Mouse (Mus musculus): ENCODE measurements around the gene Tanc1.

DNA sequence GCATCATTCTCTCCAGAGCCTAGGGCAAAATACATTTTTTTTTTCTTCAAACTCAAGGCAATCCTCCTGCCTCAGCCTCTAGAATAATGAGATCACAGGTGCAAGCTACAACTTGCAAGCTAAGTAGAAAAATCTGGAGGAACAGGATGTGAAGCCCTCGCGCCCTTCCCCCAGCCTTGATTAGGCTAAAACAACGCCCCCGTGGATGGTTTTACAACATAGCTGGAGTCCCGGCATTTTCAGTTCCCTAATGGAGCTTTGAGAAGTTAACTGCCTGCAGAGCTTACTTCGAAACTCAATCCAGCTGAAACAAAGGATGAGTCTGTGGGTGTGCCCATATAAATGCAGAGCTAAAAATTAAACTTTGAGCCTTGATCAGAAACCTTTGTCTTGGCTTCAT, 277.9 kb downstream of the Tanc1 start:
- TF ChIP-seq GATA1 (IDR thresholded peaks at IDR 0.05; ENCODE audit: borderline replicate concordance, low read length) (no peak), FLI1 (IDR thresholded peaks at IDR 0.05; ENCODE audit: low read length) (no peak)
